Mouse (Mus musculus): Measurements from ENCODE around the gene Gm10974.

DNA sequence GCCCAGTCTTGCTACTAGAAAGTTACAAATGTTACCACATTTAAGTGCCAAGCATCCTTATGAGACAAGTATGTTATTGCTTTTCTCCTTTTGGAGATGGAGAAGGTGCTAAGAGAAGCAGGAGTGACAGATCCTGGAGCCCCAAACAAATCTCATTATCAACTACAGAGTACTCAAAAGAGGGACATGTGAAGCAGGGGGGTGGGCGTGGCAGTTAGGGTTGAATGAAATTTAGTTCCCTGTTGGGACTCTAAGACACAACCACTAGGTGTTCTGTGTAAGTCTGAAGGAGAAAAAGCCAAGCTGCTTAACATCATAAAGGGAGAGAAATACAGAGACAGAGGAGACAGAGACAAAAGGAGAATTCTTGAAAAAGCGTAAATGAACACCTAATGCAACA is 38.2 kb upstream of the Gm10974 start:
- TF ChIP-seq POLR2A (IDR thresholded peaks at IDR 0.05; ENCODE audit: insufficient read depth, low read depth, low read length) (no peak), CTCF (IDR thresholded peaks at IDR 0.05) (no peak), EP300 (IDR thresholded peaks at IDR 0.05; ENCODE audit: insufficient read depth, low read depth, low read length) (no peak)
